Mouse (Mus musculus) spleen, postnatal 36 days (tissue): ENCODE data around the gene Tbx21.

ENCODE experiments used
- DNase-seq, 2 experiments: peaks; one replicate each; pipeline ENCODE4 v3.0.0; 2022; ENCODE audit warnings: low spot score in 2 of 2, mixed read lengths in 1 of 2

The Tbx21 gene

GRCm38 (mm10) chr11:97083401-97084140 lies 31.6 kb downstream of the Tbx21 start:
- no peak for DNase-seq

- DNase-seq = peak; percentile 18 to 57
Measured at GRCm38 (mm10) chr11:97082977-97083376, 32.2 kb downstream of the Tbx21 start.

- DNase-seq = no peak
Measured at GRCm38 (mm10) chr11:97080291-97080690, 34.8 kb downstream of the Tbx21 start.

GRCm38 (mm10) chr11:97078751-97079150 lies 36.4 kb downstream of the Tbx21 start:
- no peak for DNase-seq

- DNase-seq = no peak
Measured at GRCm38 (mm10) chr11:97074235-97074634, 40.9 kb downstream of the Tbx21 start.

GRCm38 (mm10) chr11:97072533-97072932 lies 42.6 kb downstream of the Tbx21 start:
- no peak for DNase-seq

GRCm38 (mm10) chr11:97071129-97071528 lies 44.0 kb downstream of the Tbx21 start:
- no peak for DNase-seq

GRCm38 (mm10) chr11:97069770-97070169 lies 45.4 kb downstream of the Tbx21 start:
- no peak for DNase-seq

GRCm38 (mm10) chr11:97069333-97069732 lies 45.8 kb downstream of the Tbx21 start:
- DNase-seq = no peak

- no peak for DNase-seq
Measured at GRCm38 (mm10) chr11:97066656-97067360, 48.3 kb downstream of the Tbx21 start.

- no peak for DNase-seq
Measured at GRCm38 (mm10) chr11:97065538-97066295, 49.4 kb downstream of the Tbx21 start.

GRCm38 (mm10) chr11:97063921-97064295 lies 51.2 kb downstream of the Tbx21 start:
- DNase-seq = no peak

- no peak for DNase-seq
Measured at GRCm38 (mm10) chr11:97063274-97063920, 51.7 kb downstream of the Tbx21 start.

- DNase-seq = peak; percentile 18 to 25
Measured at GRCm38 (mm10) chr11:97052219-97052646, 62.9 kb downstream of the Tbx21 start.

GRCm38 (mm10) chr11:97050944-97051586 lies 64.1 kb downstream of the Tbx21 start:
- no peak for DNase-seq

GRCm38 (mm10) chr11:97050216-97050943 lies 64.8 kb downstream of the Tbx21 start, which contains the start of gene Osbpl7:
Gene Osbpl7 (plus strand): TSS chr11:97050628.
- peak; percentile 75 to 80 for DNase-seq

GRCm38 (mm10) chr11:97049492-97050085 lies 65.5 kb downstream of the Tbx21 start:
- DNase-seq = no peak

- DNase-seq = no peak
Measured at GRCm38 (mm10) chr11:97048090-97048650, 67.0 kb downstream of the Tbx21 start.
